Mouse (Mus musculus) retina, embryonic 14.5 days (tissue): ENCODE measurements around the gene Ppp2r5d.

Source experiments
- DNase-seq: peaks from one replicate; pipeline ENCODE4 v3.0.0-alpha.2; 2015; ENCODE audit warnings: low spot score

The Ppp2r5d gene

DNA sequence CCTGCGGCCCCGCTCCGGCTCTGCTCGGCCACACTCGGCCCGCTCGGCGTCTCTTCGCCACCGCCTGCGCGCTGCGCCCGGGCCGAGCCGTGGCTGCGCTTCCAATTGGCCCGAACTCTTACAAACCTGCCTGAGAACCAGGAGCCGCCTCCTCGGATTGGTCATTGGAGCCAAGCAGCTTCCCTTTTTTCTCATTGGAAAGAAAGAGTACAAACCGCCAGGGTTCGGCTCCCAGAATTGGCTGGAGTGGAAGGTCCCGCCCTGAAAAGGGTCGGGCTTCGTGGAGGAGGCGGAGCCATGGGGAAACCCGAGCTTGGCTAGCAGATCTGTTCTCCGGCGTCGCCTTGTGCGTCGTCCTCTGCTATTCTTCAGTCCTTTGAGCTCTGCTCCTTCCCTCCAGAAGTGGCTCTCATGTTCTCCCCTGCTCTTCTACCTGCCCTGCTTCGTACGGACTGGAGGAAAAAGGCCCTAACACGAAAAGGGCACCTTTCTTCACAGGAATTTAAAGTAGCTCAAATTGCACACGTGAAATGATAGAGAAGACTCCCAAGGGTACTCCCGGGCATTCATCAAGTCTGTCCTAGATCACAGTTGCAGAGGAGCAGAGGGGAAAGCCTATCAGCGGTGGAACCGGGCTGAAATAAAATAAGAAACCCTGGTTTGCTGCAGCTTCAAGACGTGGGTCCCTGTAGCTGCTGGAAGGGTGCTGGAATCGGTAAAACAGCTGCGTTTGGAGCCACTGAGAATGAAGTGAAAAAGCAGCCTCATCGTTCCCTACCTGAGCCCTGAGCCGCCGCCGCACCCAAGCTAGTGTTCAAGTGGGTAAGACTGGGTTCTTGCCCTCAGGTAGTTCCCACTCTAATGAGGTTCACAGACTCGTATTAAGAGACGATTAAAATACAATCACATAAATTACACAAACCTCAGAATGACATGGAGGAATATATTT, at the start of gene Ppp2r5d:
Gene Ppp2r5d (minus strand): TSS at position 225 of the 949 bp plus-strand sequence.
- DNase-seq, result peak; percentile 98

DNA sequence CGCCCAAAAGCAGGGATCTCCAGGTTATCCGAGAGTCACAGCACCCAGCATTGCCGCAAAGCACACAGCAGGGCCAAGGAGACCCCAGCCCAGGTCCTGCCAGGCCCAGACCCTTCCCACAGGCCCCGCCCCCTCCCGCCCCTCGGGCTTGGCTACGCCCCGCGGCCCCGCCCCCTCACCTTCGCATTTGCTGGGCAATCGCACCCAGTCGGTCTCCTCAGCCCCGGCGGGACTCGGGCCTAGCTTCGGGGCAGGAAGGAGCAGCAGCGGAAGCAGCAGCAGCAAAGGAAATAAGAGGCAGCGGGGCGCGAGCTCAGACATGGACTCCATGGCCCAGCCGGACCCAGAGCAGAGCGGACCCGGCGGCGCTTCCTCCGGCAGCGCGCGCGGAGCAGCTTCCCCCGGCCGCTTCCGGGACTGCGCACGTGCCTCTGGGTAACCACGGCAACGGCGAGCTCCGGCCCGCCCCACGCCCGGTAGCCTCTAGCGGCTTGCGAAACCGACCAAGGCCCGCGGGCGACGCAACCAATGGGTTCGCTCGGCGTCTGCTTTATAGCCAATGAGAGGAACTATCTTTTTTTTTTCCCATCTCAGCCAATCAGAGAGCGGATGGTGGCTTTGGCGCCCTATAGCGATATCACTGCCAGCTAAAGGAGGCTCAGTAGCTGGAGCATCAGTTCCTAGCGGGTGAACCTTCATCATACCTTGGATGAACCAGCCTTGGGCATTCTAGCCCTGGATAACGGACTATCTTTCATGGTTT, 47.1 kb upstream of the Ppp2r5d start, which contains the start of gene Cnpy3:
Gene Cnpy3 (minus strand): TSS at position 421 of the 763 bp plus-strand sequence.
- DNase-seq, result peak; percentile 99

DNA sequence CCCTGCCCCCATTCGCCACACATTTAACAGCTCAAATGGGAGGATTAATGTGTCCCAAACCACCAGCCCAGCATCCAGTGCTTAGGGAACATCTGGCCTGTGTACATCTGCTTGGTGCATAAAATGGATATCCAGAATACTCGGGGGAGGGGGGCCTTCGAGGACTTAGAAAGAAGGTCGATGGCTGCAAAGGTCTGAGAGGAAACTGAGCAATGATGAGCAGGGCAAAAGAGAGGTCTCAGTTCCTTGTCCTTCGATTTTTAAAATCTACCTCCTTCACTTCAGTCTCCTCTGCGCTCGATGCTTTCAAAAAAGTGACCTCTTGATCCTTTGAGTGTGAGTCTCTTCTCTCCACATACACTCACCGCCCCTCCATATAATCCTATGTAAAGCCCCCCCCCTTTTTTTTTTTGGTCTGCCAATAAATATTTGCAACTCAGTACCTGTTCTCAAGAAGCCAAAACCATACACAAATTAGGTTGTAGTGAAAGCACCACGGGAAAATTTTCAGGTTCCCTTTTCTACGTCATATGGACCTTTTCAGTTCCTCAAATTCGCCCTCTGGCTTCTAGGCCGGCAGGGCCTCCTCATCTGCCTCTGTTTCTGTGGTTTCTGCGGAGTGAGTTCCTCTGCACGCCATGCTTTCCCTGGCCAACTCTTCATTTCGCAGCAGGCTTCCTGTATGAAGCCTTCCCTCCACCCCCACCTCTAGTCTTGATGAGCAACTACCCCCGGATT, 46.3 kb upstream of the Ppp2r5d start:
- DNase-seq, result no peak

DNA sequence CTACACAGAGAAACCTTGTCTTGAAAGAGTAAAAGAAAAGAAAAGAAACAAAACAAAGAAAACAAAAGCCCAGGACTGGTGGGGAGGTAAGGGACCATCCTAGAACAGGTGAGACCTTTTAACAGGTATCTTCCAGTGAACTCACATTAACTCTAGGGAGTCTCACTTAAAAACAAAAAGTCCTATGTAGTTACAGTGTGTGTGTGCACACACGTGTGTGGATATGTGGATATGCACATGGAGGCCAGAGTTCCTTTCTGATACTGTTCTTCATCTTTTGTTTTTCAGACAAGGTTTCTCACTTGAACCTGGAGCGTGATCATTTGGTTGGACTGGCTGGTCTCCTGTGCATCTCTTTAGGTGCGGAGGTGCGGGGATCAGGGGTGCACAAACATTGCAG, 45.7 kb upstream of the Ppp2r5d start:
- DNase-seq, result no peak

DNA sequence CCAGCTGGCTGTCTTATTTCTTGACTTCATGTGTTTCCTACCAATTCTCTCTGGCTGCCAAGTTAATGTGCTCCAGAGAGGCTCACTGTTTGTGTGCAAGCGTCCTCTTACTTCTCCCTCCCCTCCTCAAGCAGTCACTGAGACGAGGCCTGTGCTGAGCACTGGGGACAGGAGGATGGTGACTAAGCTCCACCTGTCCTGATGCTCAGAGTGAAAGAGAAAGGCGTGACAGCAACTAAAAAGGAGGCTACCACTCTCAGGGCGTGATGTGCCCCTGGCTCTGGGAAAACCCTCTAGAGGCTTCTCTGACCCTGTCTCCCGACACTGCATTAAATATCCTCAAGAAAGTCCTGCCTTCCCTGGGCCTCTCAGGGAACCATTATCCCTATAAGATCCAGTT, 44.4 kb upstream of the Ppp2r5d start:
- DNase-seq, result no peak

DNA sequence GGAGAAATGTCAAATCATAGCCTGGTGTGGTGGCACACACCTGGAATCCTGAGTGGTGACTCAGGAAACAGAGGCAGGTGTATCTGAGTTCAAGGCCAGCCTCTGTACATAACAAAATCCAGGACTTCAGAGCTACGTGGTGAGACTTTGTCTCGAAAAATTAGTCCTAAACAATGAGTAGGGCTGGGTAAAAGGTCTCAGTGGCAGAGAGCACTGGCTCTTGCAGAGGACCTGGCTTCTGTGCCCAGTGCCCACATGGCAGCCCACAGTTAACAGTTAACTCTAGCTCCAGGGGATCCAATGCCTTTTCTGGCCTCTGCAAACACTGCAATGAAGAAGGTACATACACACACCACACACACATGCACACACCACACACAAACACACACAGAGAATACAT, 42.9 kb upstream of the Ppp2r5d start:
- DNase-seq, result no peak

DNA sequence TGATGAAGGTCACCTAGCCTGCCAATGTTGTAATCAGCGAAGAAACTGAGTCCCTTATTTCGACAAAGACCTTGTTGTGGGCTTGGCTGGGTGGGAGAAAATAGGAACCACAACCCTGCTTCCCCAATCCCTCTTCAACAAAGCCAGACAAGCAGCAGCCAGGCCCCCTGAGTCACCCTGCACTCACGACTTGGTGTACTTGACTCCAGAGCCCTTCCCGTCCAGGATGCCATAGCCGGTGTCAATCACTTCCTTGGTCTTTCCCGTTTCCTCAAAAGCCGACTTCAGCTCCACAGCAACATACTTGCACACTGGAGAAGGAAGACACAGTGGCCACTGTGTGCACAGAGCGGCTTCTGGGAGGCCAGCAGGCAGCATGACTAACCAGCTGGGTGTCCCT, 42.3 kb upstream of the Ppp2r5d start:
- DNase-seq, result no peak

DNA sequence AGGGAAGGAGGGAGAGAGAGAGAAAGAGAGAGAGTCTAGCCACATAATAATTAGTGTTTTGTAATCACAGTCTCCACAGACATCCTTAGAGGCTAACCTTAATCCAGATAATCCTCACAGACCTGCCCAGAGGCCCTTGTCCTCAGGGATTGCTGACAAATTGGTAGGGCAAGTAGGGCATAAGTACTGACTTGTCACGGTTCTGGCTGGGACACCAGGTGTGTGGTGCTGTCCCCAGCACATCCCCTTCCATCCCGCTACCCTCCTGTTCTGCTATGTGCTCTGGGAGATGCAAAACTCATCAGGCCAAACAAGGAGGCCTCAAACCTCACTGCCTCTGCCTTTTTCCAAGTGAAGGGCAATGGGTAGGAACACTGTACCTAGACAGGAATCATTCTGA, 40.6 kb upstream of the Ppp2r5d start:
- DNase-seq, result no peak

DNA sequence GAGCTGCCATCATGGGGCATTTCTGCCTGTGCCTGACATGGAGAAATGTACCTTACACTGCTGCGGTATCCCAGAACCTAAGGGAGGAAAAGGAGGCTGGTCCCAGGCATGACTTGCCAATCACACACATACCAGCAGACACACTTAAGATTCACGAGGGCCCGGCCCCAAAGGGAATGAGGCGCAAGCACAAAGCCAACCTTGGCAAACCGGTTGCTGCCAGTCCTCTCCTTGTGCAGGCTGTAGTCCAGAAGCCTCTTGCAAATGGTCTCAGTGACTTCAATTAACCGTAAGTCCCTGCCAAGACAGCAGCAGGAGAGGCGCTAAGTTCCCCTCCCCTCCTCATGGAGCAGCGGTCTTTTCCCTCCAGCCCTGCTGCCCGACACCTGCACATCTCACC, 38.1 kb upstream of the Ppp2r5d start:
- no peak for DNase-seq

DNA sequence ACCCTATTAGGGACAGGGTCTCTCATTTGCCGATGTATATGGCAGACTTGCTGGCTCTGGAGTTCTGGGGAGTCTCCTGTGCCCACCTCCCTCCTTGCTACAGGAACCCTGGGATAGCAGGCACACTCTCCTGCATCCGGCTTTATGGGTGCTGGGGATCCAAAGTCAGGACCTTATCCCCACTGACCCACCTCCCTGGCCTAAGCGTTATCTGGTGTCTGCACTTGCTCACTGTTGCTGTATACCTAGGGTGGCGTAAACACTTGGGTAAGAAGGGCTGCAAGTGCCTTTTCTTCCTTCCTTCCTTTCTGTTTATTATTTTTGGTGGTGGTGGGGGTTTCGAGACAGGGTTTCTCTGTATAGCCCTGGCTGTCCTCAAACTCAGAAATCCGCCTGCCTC, 36.4 kb upstream of the Ppp2r5d start:
- DNase-seq, result no peak

DNA sequence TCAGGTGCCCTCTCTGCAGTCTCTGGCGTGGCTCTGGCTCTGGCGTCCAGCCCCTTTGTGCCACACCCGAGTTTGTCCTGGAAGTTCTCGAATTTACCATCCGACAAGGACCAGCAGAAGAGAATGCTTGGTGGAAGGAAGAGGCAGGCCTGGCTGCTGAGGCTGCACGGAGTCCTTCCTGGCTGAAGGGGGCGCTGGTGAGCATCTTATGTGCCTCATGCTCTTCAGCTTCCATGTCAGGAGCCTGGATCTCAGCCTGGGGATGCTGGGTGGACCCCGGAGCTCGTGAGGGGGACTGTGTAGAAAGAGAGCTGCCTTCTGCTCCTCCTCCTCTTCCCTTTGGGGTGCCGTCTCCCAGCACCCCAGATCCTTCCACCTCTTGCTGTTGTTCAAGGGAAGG, 31.2 kb upstream of the Ppp2r5d start:
- peak; percentile 31 for DNase-seq

DNA sequence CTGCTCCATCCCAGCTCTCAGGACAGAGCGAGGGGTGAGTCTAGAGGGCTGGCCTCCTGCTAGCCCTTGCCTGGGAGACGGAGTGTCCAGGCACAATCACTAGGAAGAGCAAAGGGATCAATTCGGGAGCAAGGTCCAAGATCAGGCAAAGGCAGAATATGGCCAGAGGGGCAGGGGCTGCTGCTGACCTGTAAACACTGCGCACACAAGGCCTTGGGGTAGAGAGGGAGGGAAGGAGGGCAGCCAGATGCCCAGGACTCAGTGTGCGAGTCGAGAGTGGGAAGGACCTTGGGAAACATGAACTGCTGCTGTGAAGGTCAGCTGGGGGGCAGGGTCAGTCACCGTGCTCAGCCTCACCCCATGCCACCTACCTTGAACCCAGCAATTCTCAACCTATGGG, 30.4 kb upstream of the Ppp2r5d start:
- no peak for DNase-seq

DNA sequence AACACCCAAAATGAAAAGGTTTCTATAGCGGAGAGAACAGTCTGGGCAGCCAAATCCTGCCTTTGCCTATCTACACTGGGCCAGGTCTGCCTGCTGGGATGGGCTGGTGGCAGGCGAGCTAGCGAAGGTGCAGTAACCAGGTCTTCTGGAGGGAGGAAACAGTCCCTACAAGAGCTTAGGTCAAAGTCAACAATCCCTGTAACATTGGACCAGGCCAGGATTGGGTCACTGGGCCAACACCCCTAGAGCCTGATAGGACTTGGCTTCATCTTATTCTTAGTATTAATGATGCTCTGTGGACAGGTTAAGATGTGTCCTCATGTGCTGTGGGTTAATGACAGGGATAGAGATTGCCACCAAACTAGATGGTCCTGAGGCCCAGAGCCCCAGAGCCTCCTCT, 29.1 kb upstream of the Ppp2r5d start:
- no peak for DNase-seq

DNA sequence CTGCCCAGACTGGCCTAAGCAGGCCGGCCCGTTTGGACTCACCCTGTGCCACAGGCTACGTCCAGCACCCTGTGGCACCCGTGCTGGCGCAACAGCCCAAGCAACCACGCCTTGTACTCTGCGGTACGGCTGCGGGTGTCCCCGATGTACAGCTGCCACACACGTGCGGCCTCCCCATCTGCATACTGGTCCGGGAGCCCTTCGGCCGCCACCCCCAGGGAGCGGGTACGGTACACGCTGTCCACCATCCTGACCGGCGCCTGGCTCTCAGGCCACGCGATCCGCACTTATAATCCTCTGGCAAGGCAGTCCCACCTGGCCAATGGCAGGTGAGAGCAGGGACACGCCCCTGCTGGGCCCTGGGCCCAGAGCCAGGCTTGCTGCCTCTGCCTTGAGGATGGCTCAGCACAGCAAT, 24.0 kb upstream of the Ppp2r5d start, which contains the start of gene Gnmt:
Gene Gnmt (minus strand): TSS at position 265 of the 415 bp plus-strand sequence.
- no peak for DNase-seq

DNA sequence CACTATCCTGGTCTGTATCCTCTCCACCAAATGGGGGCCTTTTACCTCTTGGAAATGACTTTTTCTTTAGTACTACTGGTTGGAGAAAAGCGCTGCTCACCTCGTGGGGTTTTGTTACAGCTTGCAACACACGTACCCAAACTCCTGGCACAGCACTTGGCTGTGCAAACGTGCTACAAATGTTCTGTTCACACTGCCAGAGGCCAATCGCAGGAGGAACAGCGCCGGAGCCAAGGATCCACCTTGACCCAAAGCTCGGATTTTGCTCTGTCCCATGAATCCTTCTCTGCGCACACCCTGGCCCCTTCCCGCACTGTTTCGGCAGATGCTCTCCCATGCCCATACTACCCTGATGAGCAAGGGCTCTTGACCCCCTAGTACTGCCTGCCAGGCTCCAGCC, 23.6 kb upstream of the Ppp2r5d start:
- no peak for DNase-seq

DNA sequence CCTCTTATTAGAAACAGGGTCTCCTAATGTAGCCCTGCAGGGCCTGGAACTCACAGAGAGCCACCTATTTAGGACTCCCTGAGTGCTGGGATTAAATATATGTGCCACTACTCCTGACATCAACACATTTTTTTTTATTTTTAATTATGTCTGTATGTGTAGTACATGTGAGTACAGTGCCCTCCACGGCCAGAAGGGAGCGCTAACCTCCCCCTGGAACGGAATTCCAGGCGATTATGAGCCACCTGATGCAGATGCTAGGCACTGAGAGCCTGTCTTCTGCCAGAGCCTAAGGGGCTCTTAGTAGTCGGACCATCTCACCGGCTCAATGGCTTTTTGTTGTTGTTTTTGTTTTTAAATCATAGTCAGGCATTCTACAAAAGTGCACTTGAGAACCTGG, 23.1 kb upstream of the Ppp2r5d start:
- DNase-seq, result no peak

DNA sequence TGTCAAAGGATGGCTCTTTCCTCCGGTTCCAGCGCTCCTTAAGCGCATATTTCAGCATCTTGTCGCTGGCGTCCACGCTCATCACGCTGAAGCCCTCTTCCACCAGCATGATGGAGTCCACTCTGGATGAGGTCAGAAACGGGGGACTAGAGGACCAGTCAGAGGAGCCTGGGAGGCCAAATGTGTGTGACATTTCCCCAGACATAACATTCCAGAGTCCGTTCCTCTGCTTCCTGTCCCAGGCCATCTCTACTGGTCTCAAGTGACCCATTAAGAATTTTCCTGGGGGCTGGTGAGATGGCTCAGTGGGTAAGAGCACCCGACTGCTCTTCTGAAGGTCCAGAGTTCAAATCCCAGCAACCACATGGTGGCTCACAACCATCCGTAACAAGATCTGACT, 22.4 kb upstream of the Ppp2r5d start:
- DNase-seq, result no peak

DNA sequence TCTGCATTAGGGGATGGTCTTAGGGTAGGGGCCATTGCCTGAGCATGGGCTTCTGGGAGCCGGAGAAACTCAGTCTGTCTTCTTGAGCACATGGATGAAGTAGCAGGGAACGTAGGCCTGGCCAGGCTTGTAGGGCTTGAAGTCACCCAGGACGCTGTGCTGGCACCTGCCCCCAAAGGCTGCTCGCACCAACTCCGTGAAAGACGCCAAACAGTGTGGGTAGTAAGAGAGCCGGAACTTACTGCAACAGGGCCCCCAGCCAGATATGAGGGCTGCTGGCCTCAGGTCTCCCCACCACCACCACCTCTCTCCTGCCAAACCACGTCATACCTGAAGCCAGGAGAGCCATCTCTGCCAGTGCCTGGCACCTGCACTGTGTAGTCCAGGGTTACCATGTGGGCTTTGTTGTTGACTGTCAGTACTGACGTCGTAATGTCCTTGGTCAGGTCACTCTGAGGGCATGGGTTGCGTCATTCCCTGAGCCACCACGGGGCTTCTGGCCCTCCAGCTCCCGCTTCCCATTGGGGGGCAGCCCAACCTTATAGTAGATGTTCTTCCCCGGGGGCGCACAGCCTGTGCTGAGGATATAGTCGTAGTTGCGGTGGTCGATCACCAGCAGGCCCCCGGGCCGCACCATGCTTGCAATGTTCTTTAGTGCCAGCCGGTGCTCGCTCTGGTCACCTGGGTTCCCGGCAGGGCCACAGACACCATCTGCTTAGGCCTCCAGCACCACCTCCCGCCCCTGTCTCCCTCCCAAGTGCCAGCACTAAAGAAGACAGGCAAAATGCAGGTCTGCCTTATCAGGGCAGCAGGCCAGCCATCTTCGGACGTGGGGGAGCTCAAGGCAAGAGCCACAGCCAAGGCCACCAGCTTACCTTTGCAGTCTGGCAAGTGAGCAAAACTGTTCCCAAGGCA, 21.1 kb upstream of the Ppp2r5d start:
- no peak for DNase-seq

DNA sequence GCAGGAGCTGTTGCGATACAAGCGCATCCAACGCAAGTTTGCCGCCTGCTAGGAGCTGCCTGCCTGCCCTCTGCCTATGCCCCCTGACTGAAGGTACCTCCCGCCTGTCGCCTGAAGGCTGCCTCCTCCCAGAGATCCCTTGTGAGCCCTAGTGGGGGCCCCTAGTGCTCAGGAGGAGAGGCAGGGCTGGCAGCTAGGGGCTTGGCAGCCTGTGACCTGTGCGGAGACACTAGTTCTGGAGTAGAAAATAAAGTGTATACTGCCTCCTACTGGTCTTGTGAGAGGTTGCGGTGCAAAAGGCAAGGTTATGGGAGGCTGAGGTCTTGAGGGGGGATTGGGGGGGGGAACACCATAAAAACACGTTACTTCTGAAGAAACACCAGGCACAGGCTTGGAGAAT, 20.4 kb upstream of the Ppp2r5d start:
- peak; percentile 75 for DNase-seq

DNA sequence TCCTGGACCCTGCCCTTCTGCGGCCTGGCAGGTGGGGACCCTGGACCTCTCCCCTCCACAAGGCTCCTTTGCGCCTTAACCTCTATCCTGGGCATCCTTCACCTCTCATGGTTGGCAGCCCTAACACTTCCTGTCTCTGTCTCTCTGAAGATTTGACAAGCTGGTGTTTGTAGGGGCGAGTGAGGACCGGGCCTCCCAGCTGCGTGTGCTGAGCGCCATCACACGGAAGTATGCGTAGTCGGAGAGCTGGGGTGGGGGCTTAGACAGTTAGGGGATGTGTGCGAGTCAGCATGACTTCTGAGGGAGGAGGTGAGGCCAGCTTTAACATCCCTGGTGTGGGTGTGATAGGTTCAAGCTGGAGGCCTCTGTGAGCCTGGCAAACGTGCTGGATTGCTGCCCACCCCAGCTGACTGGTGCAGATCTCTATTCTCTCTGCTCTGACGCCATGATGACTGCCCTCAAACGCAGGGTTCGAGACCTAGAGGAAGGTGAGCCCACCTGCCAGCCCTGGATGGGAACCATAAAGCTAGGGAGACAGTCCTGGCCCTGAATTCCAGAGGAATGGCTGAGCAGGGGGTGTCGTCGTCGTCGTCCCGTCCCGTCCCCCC, 19.7 kb upstream of the Ppp2r5d start:
- DNase-seq, result no peak

DNA sequence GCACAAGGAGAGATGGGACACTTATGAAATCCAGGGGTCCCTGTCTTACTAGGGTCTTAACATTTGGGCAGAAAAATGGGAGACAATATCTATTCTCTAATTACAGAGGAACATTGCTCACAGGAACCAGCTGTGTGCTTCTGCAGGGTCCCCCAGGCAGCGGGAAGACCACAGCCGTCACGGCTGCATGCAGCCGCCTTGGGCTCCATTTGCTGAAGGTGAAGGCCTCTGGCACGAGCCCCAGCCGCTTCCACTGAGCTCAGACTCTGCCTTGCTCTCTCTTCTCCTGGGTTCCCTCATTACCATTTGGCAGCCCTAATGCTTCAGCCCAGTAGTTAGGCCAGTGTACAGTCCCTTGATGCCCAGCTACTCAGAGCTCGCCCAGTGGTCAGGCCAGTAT, 16.2 kb upstream of the Ppp2r5d start:
- no peak for DNase-seq
